Mouse (Mus musculus) kidney, adult 11 months (tissue): ENCODE measurements around the gene Skiv2l.
A peak's percentile ranks its signal among the peaks of the same experiment; 100 is the strongest.

Experiments used
- DNase-seq: peaks from one replicate; pipeline ENCODE4 v3.0.0; 2022

Gene Skiv2l

DNA sequence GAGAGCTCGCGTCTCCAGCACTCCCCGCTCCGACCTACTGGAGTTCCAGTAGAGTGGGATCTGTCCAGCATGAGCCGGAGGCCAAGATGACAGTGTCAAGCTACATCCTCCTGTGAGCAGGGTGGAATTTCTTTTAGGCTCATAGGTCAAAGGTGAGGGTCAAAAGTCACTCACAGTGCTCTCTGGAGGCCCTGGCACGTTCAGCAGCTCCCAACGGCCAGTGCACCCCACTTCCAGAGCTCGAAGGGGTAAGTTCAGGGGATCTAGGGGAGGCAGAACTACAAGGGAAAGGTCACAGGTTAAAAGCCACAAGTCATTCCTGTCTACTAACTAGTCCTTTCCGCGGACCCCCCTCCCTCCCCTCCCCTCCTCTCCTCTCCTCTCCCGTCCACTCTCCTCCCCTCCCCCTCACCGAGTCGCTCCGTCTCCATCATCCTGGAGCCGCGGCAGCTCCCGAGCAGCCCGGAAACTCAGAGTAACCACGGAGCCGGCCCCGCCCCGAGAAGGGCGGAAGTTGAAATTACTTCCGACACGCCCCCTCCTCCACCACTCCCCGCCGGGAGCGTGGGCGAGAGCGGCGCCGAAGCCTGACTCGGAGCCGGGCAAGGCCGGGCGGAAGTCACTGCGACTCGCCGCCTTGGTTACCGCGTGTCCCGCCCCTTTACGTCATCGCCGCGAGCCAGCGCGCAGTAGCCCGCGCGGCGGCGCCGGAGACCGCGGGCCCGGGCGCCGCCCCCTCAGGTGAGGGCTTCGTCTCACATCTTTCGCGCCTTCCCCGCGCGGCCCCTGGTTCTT lies at the start of gene Skiv2l, which contains the start of gene Nelfe:
TSS of gene Skiv2l (minus strand) at position 489 of the 795 bp plus-strand sequence.
TSS of gene Nelfe (plus strand) at position 670 of the 795 bp plus-strand sequence.
- peak; percentile 96 for DNase-seq

DNA sequence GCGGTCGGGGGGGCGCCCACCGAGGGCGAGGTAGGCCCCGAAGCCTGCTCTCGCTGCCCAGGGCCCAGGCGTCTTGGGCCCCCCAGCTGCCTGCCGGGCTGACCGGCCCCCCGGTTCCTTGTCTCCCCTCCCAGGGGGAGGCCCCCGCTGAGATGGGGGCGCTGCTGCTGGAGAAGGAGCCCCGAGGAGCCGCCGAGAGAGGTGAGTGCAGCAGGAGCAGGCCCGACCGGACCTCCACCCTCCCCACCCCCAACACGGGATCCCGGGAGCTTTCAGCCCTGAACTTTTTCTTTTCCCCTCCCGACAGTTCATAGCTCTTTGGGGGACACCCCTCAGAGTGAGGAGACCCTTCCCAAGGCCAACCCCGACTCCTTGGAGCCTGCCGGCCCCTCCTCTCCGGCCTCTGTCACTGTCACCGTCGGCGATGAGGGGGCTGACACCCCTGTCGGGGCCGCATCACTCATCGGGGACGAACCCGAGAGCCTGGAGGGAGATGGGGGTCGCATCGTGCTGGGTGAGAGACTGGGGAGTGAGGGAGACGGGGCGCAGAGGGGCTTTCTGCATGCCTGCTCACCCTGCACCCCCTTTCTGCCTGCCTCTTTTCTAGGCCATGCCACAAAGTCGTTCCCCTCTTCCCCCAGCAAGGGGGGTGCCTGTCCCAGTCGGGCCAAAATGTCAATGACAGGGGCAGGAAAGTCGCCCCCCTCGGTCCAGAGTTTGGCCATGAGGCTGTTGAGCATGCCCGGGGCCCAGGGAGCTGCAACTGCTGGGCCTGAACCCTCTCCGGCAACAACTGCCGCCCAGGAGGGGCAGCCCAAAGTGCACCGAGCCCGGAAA lies 49.3 kb upstream of the Skiv2l start:
- DNase-seq = no peak

DNA sequence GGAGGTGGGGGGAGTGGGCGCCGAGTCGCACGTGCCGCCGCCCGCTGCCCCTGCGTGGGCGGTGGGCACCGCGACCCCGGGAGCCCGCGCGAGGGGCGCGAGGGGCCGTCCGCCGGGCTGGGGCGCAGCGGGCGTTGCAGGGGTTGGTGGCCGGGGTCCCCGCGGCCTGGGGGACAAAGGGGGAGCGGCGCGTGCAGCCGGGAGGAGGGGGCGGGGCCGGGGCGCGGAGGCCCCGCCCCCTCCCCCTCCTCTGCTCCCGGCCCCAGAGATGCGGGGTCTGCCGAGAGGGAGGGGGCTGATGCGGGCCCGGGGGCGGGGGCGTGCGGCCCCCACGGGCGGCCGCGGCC lies 48.7 kb upstream of the Skiv2l start:
- no peak for DNase-seq

DNA sequence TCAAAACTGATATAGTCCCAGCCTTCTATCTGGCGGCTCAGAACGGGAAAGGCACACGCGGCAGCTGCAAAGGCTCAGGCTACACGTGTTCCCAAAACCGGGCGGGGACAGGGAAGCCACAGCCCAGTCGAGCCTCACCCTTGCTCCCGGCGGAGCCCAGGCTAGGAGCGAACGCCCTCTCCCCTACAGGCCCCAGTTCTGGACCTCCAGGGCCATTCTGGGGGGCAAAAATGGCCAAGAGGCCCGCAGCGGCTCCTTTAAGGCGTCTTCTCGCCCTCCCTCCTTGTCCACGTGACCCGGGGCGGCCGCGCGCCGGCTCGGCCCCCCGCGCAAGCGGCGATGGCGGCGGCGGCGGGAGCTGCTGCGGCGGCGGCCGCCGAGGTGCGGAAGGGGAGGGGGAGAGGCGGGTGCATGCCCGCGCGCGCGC lies 48.2 kb upstream of the Skiv2l start, which contains the start of the genes C2 and Ehmt2:
TSS of gene C2 (minus strand) at position 106 of the 427 bp plus-strand sequence.
TSS of gene Ehmt2 (plus strand) at position 310 of the 427 bp plus-strand sequence.
- DNase-seq = peak; percentile 79

DNA sequence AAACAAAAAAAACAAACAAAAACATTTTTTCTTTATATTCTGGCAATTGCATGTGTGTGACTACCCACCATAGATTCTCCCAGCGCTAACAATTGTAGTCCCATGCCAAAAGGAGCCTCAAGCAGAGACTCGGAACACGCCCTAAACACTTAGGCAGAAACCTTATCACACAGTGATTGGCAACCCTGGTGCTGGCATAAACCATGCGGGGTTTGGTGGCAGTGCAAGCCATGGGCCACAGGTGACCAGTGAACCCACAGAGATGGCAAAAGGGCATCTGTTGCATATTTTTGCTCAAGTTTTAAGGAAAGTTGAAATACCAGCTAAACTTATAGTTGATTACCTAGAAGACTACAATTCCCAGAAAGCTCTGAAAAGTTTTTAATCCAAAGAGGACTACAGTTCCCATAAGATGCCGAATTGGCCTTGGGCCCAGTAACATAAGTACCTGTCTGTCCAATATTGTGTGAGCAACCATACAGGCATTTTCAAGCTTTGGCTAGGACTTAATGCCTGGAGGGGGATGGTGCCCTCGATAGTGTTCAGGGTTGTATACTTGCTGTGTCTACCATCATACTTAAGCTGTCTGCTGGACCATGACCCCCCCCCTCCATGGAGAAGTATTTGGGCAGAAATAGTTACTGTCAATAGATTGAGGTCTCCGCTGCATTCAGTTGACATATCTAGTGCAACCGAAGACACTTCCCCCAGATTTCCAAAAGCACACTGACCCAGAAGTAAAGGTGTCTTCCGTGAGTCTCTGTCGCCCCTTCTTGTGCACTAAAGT lies 47.6 kb upstream of the Skiv2l start:
- DNase-seq = peak; percentile 55

DNA sequence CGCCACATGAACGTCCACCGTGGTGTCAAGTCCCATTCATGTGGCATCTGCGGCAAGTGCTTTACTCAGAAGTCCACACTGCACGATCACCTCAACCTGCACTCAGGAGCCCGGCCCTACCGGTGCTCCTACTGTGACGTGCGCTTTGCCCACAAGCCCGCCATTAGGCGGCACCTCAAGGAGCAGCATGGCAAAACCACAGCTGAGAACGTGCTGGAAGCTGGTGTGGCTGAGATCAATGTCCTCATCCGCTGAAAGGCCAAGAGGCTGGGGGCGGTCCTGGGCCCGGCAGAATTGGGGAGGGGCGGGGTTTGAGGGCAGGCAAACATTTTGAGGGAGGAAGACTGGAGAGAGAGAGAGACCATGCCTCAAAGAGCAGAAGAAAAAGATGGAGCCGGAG lies 46.4 kb upstream of the Skiv2l start:
- no peak for DNase-seq

DNA sequence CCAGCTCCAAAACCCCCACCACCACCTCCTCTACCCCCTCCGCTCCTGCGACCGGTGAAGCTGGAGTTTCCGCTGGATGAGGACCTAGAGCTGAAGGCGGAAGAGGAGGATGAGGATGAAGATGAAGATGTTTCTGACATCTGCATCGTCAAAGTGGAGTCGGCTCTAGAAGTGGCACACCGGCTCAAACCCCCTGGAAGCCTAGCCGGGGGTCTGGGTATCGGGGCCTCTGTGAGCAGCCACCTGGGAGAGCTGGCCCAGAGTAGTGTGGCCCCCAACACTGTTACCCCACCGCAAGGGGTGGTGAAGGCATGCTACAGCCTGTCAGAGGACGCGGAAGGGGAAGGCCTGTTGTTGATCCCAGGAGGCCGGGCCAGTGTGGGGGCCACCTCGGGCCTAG lies 45.7 kb upstream of the Skiv2l start:
- DNase-seq = no peak

DNA sequence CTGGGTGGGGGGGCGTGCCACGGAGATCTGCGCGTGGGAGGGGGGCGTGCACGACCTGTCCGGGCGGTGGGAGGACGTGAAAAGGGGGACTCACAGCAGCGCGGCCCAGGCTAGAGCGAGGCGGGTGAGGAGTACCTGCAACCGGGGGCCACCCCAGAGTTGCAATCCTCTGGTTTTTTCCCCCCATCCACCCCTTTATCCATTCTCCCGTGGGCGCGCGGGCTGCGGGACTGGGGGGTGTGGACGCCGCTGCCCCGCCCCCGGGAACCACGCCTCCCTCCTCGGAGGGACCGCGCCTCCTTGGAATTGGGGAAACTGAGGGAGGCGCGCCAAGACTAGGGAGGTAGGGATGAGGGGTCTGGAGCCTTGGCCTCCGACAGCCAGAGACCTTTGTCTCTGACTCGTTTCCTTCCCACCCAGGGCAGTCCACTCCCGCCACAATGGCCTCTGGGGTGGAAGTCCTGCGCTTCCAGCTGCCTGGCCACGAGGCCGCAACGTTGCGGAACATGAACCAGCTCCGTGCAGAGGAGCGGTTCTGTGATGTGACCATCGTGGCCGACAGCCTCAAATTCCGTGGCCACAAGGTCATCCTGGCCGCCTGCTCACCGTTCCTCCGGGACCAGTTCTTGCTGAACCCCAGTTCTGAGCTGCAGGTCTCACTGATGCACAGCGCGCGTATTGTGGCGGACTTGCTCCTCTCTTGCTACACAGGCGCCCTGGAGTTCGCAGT lies 45.0 kb upstream of the Skiv2l start:
- DNase-seq = peak; percentile 44

DNA sequence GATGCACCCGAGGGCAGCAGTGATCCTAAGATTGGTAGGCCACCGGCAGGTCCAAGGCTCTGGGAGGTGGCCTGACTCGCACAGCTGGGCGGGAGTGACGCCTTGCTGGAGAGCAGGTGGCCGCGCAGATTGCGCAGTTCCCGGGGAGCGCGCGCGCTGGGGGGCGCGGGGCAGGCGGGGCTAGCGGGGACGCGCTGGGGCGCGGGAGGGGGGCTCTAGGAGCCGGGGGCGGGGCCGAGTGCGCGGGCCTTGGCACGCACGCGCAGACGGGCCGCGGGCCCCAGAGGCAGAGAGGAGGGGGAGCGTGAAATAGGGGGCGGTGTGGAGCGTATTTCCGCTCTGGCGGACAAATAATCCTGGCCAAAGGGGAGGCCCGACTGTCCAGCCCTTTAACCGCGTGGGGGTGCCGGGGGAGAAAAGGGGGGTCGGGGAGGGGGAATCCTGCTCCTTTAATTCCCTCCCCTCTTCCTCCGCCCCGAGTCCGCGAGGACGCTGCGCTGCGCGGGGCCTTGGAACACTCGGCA lies 44.1 kb upstream of the Skiv2l start:
- peak; percentile 92 for DNase-seq

DNA sequence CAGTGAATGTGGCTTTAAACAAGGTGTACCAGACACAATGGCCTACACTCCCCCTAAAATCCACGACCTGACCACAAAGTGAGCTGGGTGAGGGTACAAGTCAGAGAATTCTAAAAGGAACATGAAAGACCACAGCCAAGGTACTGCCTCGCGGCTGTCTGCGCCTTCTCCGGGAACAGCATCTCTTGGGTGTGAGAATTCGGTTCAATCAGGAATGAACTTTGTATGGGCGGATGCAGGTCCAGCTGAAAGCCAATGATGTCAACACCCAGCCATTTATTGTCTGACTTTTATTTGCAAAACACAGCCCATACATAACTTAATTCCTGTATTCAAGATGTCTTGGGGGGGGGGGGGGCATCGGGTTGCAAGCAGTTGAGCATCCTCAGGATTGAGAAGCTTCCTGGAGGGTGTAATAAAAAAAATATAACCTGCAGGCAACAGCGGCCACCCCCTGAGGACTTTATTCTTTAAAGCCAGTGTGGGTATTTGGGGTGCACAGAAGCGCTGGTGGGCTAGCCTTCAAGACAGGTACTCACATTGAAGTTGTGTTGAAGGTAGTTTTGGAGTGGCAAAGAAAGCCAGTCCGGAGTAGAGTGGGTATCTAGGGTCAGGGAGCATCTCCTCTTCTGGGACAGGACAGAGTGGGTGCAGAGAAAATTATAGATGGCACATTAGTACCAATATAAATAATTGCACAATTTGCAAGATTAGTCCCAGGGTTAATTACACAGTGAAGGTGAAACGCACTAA lies 43.2 kb upstream of the Skiv2l start:
- no peak for DNase-seq

DNA sequence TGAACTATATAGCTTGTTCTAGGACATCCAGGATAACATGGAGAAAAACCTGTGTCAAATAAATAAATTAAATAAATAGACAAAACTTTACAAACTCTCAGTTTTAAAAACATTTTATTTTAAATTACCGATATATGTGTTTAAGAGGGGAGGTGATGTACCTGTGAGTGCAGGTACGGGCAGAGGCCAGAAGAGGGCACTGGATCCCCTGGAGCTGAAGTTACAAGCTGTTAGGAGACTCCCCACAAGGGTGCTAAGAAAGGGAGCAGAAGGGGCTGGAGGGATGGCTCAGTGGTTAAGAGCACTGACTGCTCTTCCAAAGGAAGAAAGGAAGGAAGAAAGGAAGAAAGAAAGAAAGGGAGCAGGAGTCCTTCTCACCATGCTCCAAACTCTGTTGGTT lies 41.4 kb upstream of the Skiv2l start:
- no peak for DNase-seq

DNA sequence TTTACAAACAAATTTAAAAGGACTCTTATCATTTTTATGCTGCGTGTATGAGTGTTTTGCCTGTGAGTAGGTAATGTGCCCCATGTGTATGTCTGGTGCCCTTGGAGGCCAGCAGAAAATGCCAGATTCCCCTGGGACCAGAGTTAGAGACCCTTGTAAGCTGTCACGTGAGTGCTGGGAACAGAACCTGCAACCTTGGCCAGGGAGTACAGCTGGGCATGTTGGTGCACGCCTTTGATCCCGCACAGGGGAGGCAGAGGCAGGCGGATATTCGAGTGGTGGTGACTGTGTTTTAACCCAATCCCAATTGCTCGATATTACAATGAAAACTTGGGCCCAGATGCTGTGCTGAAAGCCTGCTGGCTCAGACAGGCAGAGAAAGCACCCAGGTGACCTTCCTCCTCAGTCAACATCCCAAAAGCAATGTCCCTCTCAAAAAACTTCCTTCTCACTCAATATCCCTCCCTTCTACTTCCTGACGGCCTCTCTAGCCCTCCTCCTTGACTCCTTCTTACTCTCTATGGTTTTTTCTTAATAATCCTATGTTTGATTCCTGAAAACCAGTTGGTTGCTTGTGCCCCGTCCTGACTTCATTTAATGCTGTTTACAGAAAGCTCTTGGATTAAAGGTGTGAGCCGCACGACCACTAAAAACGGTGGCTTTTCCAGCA lies 40.2 kb upstream of the Skiv2l start:
- DNase-seq = no peak

DNA sequence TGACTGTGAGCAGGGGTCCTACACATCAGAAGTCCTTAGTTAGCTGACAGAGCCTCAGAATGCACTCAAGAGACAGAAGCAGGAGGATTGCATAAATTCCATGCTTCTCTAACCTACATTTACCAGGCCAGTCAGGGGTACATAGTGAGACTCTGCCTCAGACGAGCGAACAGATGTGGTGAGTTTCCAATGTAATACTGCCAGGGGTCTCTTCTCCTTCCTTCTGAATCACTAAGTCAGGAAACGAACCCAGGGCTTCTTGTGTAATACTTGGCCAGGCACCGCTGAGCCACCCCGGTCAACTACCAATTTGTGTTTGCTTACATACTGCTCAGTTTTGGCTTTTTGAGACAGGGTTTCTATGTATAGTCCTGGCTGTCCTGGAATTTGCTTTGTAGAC lies 37.9 kb upstream of the Skiv2l start:
- DNase-seq = no peak

DNA sequence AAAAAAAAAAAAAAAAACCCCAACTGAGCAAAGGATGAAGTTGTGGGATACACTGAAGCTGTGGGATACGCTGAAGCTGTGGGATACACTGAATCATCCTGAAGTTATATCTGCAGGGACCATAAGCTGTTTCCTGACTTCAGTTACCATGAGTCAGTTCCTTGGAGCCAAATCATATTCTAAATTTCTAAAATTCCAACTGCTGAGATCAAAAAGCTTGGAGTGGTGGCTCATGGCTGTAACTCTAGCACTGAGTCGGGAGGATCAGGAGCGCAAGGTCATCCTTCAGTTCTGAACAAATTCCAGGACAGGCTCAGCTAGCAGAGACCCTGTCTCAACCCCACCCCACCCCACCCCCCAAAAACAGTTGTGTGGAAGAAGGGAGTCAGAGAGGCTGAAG lies 35.6 kb upstream of the Skiv2l start:
- no peak for DNase-seq

DNA sequence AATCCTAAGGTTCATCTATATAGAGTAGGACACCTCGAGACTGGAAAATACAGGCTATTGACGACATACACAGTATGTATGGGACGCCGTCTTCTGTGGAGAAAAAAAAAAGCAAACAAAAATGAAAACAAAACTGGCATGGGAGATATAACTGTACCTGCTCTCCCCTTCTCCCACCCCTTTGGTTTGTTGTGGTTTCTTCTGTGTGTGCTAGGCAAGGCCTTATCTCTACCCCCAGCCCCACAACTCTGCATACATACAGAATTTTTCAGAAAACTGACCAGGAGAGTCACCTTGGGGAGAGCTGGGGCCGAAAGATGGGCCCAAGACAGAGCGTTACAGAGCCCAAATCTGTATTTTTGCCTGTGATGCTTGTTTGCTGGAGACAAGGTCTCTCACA lies 34.7 kb upstream of the Skiv2l start:
- DNase-seq = no peak

DNA sequence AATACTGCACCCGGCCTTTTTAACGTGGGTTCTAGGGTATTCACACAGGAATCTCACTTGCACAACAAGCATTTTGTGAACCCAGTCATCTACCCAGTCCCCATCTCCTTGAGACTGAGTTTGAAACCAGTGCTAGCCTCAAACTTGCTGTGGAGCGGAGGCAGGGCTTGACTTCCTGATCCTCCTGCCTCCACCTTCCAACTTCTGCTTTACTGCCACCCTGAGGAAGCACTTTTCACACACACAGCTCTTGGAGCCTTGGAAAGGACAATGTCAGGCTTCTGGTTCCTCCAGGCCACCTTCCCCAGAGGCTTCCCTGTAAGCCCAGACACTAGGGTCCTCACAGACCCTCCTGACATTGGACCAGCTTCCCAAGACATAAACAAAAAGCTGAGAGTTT lies 33.3 kb upstream of the Skiv2l start:
- no peak for DNase-seq

DNA sequence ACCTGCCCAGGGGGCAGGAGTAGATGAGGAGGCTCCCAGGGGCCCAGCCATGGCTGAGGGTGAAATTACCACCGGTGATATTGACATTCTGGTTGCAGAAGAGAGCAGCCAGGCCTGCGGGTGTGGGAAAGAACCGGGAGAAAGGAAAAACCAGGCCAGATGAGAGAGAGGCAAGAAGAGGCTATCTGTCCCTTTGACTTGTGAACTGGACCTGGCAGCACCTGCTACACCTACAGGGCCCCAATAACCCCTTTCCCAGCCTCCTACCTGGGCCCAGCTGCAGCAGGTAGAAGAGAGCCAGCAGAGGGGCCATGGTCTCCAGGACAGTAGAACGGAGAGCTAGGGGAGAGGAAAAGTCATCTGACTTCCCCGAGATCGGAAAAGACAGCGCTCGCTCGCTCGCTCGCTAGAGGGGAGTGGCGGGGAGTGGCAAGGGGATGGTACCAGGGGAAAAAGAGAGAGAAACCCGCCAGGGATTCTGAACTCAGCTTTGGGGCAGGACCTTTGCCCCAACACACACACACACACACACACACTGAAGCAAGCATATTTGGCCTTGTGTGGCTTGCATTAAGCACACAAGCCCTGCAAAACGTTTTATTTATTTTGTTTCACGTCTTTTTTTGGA lies 31.8 kb upstream of the Skiv2l start, which contains the start of gene Gm20547:
TSS of gene Gm20547 (minus strand) at position 360 of the 628 bp plus-strand sequence.
- DNase-seq = peak; percentile 36

DNA sequence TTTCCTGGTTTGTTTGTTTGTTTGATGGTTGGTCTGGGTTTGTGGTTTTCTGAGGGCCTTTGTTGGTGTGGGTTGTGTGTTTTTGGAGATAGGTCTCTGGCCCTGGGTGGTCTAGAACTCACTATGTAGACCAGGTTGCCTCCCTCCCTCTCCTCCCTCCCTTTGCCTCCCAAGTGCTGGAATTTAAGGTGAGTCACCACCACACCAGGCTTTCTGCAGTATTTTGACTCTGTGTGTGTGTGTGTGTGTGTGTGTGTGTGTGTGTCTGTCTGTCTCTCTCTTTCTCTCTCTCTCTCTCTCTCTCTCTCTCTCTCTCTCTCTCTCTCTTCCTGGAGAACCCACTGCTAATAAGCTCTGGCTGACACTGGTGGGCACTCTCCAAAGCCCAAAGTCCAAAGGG lies 31.2 kb upstream of the Skiv2l start:
- DNase-seq = no peak

DNA sequence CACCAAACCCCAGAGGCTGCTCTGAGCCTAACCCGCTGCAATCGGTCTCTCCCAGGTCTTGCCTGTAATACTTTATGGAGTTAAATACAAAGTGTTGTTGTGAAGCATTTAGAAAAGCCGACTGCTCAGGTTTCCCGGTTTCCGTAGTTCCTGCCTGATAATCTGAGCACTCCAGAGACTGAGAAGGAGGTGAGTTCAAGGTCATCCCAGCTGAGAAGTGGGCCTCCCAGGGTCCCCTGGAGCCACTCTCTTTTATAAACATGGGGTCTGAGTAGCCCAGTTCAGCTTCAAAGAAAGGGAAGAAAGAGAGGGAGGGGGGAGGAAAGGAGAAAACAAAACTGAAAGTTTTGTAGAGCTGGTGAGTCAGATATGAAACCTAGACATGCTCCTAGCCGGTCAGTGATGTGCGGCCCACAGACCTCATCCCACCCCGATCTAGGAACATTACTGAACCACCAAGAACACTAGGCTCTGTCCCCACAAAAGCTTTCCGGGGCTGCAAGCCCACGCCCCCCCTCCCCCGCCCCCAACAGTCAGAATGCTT lies 29.4 kb upstream of the Skiv2l start, which contains the start of gene Zbtb12:
TSS of gene Zbtb12 (plus strand) at position 148 of the 544 bp plus-strand sequence.
- no peak for DNase-seq

DNA sequence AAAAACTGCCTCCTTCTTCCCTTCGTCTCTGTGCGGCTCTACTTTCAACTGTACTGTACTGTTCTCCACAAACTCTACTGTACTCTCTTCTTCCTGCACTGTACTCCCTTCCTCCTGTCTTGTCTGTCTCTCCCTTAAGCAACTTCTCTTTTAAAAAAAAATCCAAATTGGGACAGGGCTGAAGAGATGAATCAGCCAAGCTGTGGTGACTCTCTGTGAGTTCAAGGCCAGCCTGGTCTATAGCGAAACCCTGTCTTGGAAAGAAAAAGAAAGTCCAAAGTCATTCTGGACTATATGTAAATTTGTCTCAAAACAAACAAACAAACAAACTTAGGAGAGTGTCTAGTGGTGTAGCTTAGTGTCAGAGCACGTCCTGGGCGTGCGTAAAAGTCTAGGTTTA lies 24.3 kb upstream of the Skiv2l start:
- DNase-seq = no peak
